Mouse (Mus musculus) bone marrow, adult 2 months (tissue): Measurements from ENCODE around the gene Olfr1288.

Source experiments
- CTCF ChIP-seq: fragments of 200-500 bp; IDR thresholded peaks from 2 replicates; pipeline ENCODE4 v1.5.1; 2011; ENCODE audit warnings: low read length, control low read depth; ENCODE audit not compliant: control insufficient read depth, insufficient read depth
- POLR2A ChIP-seq: fragments of 200-500 bp; IDR thresholded peaks from 2 replicates; pipeline ENCODE4 v1.6.1; 2011; ENCODE audit warnings: low read depth, mild to moderate bottlenecking, control low read depth, low read length, borderline replicate concordance; ENCODE audit not compliant: control insufficient read depth

- no peak for TF ChIP-seq CTCF
- TF ChIP-seq POLR2A = no peak
Measured at GRCm38 (mm10) chr2:111517451-111517850, 43.5 kb downstream of the Olfr1288 start.
